Mouse (Mus musculus) heart, postnatal 36 days (tissue): ENCODE results near the gene Sp100. TPM values are rescaled to one million over a fixed set of nuclear protein-coding genes. Genes with fewer than 3 reads are reported as not detected.
A peak's percentile ranks its signal among the peaks of the same experiment; 100 is the strongest.

ENCODE experiments used
- DNase-seq, 2 experiments: peaks; one replicate each; pipeline ENCODE4 v3.0.0; 2021 to 2022
- intact Hi-C: fragments of 180-260 bp; cut with DNase I; formaldehyde crosslinking; loops from one replicate; pipeline ENCODE4 v1.15.1; 2025
- microRNA-seq, 2 experiments: library from miRNA; unstranded; fragments of <30 nt; microRNA quantifications; one replicate each; pipeline ENCODE4 v1.2.0; 2021; ENCODE audit warnings: borderline number of aligned reads in 2 of 2
- total RNA-seq, 2 experiments: library from RNA; stranded (reverse); gene quantifications; 2 replicates each; pipeline ENCODE4 v1.2.3; 2021

The Sp100 gene
- total RNA-seq, 2 experiments from 2014 or later = 15.5 to 31.8 TPM

GRCm38 (mm10) chr1:85744539-85744938 lies 94.8 kb downstream of the Sp100 start:
- DNase-seq = no peak
- intact Hi-C loops = no loop called here

- intact Hi-C loops = no loop called here
Observed at GRCm38 (mm10) chr1:85746511-85746910, 96.7 kb downstream of the Sp100 start.

GRCm38 (mm10) chr1:85749829-85750228 lies 100.0 kb downstream of the Sp100 start:
- intact Hi-C loops = no loop called here
- DNase-seq = no peak

More at GRCm38 (mm10) chr1:85746511-85746910, 96.7 kb downstream of the Sp100 start:
- no peak for DNase-seq

GRCm38 (mm10) chr1:85750650-85751049 lies 100.9 kb downstream of the Sp100 start:
- intact Hi-C loops = no loop called here
- no peak for DNase-seq

- intact Hi-C loops = no loop called here
- peak; percentile 28 to 30 for DNase-seq
Observed at GRCm38 (mm10) chr1:85751494-85751893, 101.7 kb downstream of the Sp100 start.

DNA sequence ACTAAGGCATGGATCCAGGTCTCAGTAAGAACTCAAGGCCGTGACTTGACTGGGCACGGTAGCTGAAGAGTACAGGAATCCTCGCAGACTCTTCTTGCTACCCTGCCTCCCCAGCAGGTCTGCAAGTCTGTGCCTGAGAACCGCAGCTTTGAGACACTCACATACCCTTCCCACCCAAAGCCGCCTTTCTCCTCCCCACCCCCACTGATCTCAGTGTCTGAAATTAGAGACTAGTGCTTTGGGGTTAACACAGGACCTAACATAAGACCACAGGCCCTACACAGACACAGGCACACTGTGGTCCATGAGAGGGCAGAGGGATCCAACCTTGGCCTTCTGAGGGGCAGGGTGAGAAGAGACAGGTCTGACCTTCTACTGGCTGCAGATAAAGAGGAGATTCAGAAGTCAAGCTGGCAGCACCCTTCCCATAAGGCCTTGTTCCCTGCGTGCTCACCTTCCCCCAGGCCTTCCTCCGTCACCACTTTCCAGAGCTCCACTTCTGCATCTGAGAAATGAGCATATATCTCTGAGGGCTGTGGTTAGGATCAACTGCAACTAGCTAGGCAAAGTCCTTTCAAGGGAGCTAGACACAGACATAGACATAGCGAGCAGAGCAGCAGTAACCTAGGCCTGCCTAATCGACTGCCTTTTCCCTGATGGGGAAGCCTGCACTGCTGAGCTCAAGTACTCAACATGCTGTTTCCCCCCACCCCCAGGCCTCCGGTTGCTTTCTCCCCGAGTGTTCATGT lies 102.3 kb downstream of the Sp100 start:
- intact Hi-C loops = no loop called here
- no peak for DNase-seq

DNA sequence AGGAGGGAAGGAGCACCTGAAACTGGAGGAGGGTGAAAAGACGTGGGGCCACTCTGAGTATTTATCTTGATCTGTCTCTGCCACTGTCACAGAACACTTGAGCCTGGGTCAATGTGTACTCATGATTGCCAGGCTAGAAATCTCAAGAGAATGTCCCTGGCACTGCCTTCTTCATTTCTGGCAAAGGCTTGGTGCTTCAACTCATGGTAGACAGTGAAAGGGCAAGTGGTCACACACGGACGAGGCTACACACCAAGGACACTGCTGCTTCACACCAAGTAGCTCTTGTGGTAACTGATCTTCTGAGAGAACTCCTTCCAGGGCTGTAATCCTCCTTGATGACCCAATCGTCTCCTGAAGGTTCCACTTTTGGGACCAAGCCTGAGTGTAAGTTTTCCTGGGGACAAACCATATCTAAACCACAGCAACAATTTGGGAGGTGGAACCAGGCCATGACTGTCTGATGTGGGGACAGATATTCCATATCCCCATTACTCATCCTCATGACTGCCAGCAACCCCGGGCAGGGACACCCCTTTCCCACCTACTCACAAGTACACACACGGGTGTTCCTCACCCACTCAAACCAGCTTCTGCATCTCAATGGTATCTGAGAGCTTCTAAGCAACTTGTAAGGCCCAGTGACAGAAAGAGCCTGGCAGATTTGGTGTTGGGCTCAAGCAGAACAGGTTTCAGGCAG lies 107.9 kb downstream of the Sp100 start:
- no peak for DNase-seq
- intact Hi-C loops = no loop called here

GRCm38 (mm10) chr1:85758231-85758968 lies 108.6 kb downstream of the Sp100 start:
- DNase-seq = peak in 1 of 2 experiments; percentile 14
- intact Hi-C loops = no loop called here

DNA sequence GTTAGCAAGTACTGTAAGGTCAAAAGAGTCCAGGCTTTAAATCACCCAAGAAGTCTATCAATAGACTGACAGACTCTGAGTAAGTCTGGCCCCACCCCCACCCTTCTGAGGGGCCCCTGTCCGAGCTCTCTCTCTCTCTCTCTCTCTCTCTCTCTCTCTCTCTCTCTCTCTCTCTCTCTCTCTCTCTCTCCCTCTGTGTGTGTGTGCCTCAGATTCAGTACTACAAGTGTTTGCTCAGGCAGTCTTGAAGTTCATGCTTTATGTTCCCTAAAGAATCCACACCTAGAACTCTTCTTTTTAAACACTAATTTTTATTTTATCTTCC lies 109.1 kb downstream of the Sp100 start:
- DNase-seq = no peak
- intact Hi-C loops = no loop called here

Small RNA genes within 50 kb of the gene (microRNA-seq; reads per million reads assigned to microRNA genes)
- 0 reads per million in 2 experiments for gene Mir8096

Other genes with a start within 250 kb of the Sp100 start
- not detected for gene G530012D18Rik, start 74.3 kb upstream of the Sp100 start, total RNA-seq
- gene Sp110, start 51.2 kb upstream of the Sp100 start, total RNA-seq = 1 to 10 TPM; 3.6 to 4.8 TPM
- 1 to 10 TPM; 2.6 to 3.3 TPM for gene Sp140, start 49.6 kb upstream of the Sp100 start, total RNA-seq
- under 1 TPM; 0.24 to 0.36 TPM for gene A630001G21Rik, start 128.7 kb downstream of the Sp100 start, total RNA-seq
- gene Cab39, start 143.5 kb downstream of the Sp100 start, total RNA-seq = 100 to 1,000 TPM; 110 to 111 TPM
- 10 to 100 TPM; 61.5 to 66.5 TPM for gene Itm2c, start 244.3 kb downstream of the Sp100 start, total RNA-seq